Mouse (Mus musculus): ENCODE measurements around the gene 1500011B03Rik. TPM values are rescaled to one million over a fixed set of nuclear protein-coding genes. Genes with fewer than 3 reads are reported as not detected.
"Not testable (repeated sequence)": the region's sequence is repeated elsewhere in the genome, so short reads cannot be mapped to it uniquely, and the experiment has no call there.

1500011B03Rik gene
- polyA plus RNA-seq, 1 experiment from 2014 or later: 73.5 TPM

- not testable (repeated sequence) for H3K27ac ChIP-seq; H3K27me3 ChIP-seq; H3K4me2 ChIP-seq; H3K9me3 ChIP-seq; H3K4me3 ChIP-seq; ATAC-seq (ENCODE audit: insufficient number of reproducible peaks, low FRiP score, low TSS enrichment, low read depth); H3K36me3 ChIP-seq; H3K9ac ChIP-seq
- peaks cover 14% of the 10 kb centered on the region for H3K4me1 ChIP-seq
- WGBS: 49% methylated on average over 5 of the region's 5 CpGs
These were observed 17.2 kb upstream of the 1500011B03Rik start for GRCm38 (mm10) chr5:114840481-114840880.

- 60% methylated on average over 12 of the region's 12 CpGs for WGBS
- Histone ChIP-seq H3K9me3 (no peaks in the 10 kb centered on the region), H3K4me1 (0 out of 2 replicates have a peak, but pooled peaks cover under 1% of the 10 kb centered on the region), H3K9ac (no peak overlapping the region), H3K4me2 (no peak overlapping the region), H3K27ac (no peak overlapping the region), H3K4me3 (no peak overlapping the region), H3K36me3 (no peaks in the 10 kb centered on the region), H3K27me3 (no peaks in the 10 kb centered on the region)
- no peak for ATAC-seq (ENCODE audit: insufficient number of reproducible peaks, low FRiP score, low TSS enrichment, low read depth)
These were observed 13.6 kb upstream of the 1500011B03Rik start for GRCm38 (mm10) chr5:114836886-114837285.

- no peaks in the 10 kb centered on the region for H3K9me3 ChIP-seq
- no peak overlapping the region for H3K4me3 ChIP-seq
- H3K9ac ChIP-seq: no peak overlapping the region
- H3K27me3 ChIP-seq: no peaks in the 10 kb centered on the region
- 64% methylated on average over 3 of the region's 3 CpGs for WGBS
- no peak for ATAC-seq (ENCODE audit: insufficient number of reproducible peaks, low FRiP score, low TSS enrichment, low read depth)
- H3K36me3 ChIP-seq: no peaks in the 10 kb centered on the region
- peaks cover 9% of the 10 kb centered on the region for H3K4me1 ChIP-seq
- H3K4me2 ChIP-seq: no peak overlapping the region
- H3K27ac ChIP-seq: no peak overlapping the region
These were observed 6.5 kb upstream of the 1500011B03Rik start for GRCm38 (mm10) chr5:114829740-114830139.

- H3K36me3 ChIP-seq: no peaks in the 10 kb centered on the region
- no peaks in the 10 kb centered on the region for H3K9me3 ChIP-seq
- H3K27ac ChIP-seq: no peak overlapping the region
- H3K4me3 ChIP-seq: no peak overlapping the region
- no peak for ATAC-seq (ENCODE audit: insufficient number of reproducible peaks, low FRiP score, low TSS enrichment, low read depth)
- H3K4me2 ChIP-seq: no peak overlapping the region
- H3K9ac ChIP-seq: no peak overlapping the region
- no peaks in the 10 kb centered on the region for H3K27me3 ChIP-seq
- WGBS: 85% methylated on average over 12 of the region's 12 CpGs
- peaks cover 10% of the 10 kb centered on the region for H3K4me1 ChIP-seq
These were observed 4.2 kb upstream of the 1500011B03Rik start for GRCm38 (mm10) chr5:114827427-114827826.

GRCm38 (mm10) chr5:114825978-114826691 is 2.9 kb upstream of the 1500011B03Rik start:
- peaks cover 5% of the 10 kb centered on the region; the same call in 1 of the 2 replicates for H3K36me3 ChIP-seq
- WGBS: 9% methylated on average over 27 of the region's 27 CpGs
- H3K9ac ChIP-seq: no peak overlapping the region; the same call in 1 of the 2 replicates
- peak overlapping the region; percentile 41 for H3K4me3 ChIP-seq
- ATAC-seq (ENCODE audit: insufficient number of reproducible peaks, low FRiP score, low TSS enrichment, low read depth): peak; percentile 82
- H3K4me1 ChIP-seq: peaks cover 12% of the 10 kb centered on the region
- no peaks in the 10 kb centered on the region for H3K9me3 ChIP-seq
- no peaks in the 10 kb centered on the region for H3K27me3 ChIP-seq
- peak overlapping the region; percentile 63 for H3K4me2 ChIP-seq
- no peak overlapping the region for H3K27ac ChIP-seq

GRCm38 (mm10) chr5:114824197-114824596 is 929 bp upstream of the 1500011B03Rik start:
- Histone ChIP-seq H3K9ac (no peak overlapping the region), H3K4me3 (no peak overlapping the region), H3K4me1 (peaks cover 12% of the 10 kb centered on the region), H3K27me3 (no peaks in the 10 kb centered on the region), H3K27ac (no peak overlapping the region), H3K36me3 (peaks cover 9% of the 10 kb centered on the region), H3K4me2 (0 out of 2 replicates have a peak overlapping the region, but pooled peaks have one; percentile 24), H3K9me3 (no peaks in the 10 kb centered on the region)
- WGBS: 19% methylated on average over 9 of the region's 9 CpGs
- ATAC-seq (ENCODE audit: insufficient number of reproducible peaks, low FRiP score, low TSS enrichment, low read depth): no peak

GRCm38 (mm10) chr5:114818124-114818523 is 5.1 kb downstream of the 1500011B03Rik start:
- Histone ChIP-seq H3K4me1 (0 out of 2 replicates have a peak, but pooled peaks cover 3% of the 10 kb centered on the region), H3K9me3 (no peaks in the 10 kb centered on the region), H3K36me3 (peaks cover 9% of the 10 kb centered on the region), H3K4me3 (no peak overlapping the region), H3K27ac (no peak overlapping the region), H3K9ac (no peak overlapping the region), H3K4me2 (no peak overlapping the region), H3K27me3 (no peaks in the 10 kb centered on the region)
- 73% methylated on average over 11 of the region's 11 CpGs for WGBS
- ATAC-seq (ENCODE audit: insufficient number of reproducible peaks, low FRiP score, low TSS enrichment, low read depth): no peak

GRCm38 (mm10) chr5:114816599-114816998 is 6.7 kb downstream of the 1500011B03Rik start:
- Histone ChIP-seq H3K9me3 (no peaks in the 10 kb centered on the region), H3K9ac (no peak overlapping the region), H3K27me3 (no peaks in the 10 kb centered on the region), H3K27ac (no peak overlapping the region), H3K4me1 (peaks cover 7% of the 10 kb centered on the region), H3K36me3 (peaks cover 6% of the 10 kb centered on the region), H3K4me2 (no peak overlapping the region), H3K4me3 (no peak overlapping the region)
- 55% methylated on average over 6 of the region's 6 CpGs for WGBS
- ATAC-seq (ENCODE audit: insufficient number of reproducible peaks, low FRiP score, low TSS enrichment, low read depth): no peak

- H3K27ac ChIP-seq: peak overlapping the region; percentile 90
- H3K36me3 ChIP-seq: peaks cover 9% of the 10 kb centered on the region
- peak overlapping the region; percentile 72 for H3K9ac ChIP-seq
- H3K9me3 ChIP-seq: no peaks in the 10 kb centered on the region
- H3K4me1 ChIP-seq: peaks cover 14% of the 10 kb centered on the region
- H3K4me3 ChIP-seq: peak overlapping the region; percentile 94
- H3K27me3 ChIP-seq: no peaks in the 10 kb centered on the region
- H3K4me2 ChIP-seq: peak overlapping the region; percentile 60
- WGBS: under 1% methylated on average over 50 of the region's 50 CpGs
- peak; percentile 90 for ATAC-seq (ENCODE audit: insufficient number of reproducible peaks, low FRiP score, low TSS enrichment, low read depth)
These were observed 9.6 kb downstream of the 1500011B03Rik start for GRCm38 (mm10) chr5:114813525-114814181.

GRCm38 (mm10) chr5:114809826-114810225 is 13.4 kb downstream of the 1500011B03Rik start:
- Histone ChIP-seq H3K9ac (no peak overlapping the region), H3K4me2 (no peak overlapping the region), H3K36me3 (peaks cover 27% of the 10 kb centered on the region), H3K27me3 (no peaks in the 10 kb centered on the region), H3K27ac (no peak overlapping the region), H3K9me3 (no peaks in the 10 kb centered on the region), H3K4me3 (no peak overlapping the region), H3K4me1 (peaks cover 40% of the 10 kb centered on the region)
- no peak for ATAC-seq (ENCODE audit: insufficient number of reproducible peaks, low FRiP score, low TSS enrichment, low read depth)
- 93% methylated on average over 5 of the region's 5 CpGs for WGBS

GRCm38 (mm10) chr5:114809181-114809756 is 14.0 kb downstream of the 1500011B03Rik start:
- WGBS: 77% methylated on average over 10 of the region's 10 CpGs
- no peaks in the 10 kb centered on the region for H3K27me3 ChIP-seq
- H3K9me3 ChIP-seq: no peaks in the 10 kb centered on the region
- peaks cover 40% of the 10 kb centered on the region for H3K4me1 ChIP-seq
- H3K27ac ChIP-seq: no peak overlapping the region
- no peak for ATAC-seq (ENCODE audit: insufficient number of reproducible peaks, low FRiP score, low TSS enrichment, low read depth)
- no peak overlapping the region for H3K4me2 ChIP-seq
- peaks cover 32% of the 10 kb centered on the region for H3K36me3 ChIP-seq
- no peak overlapping the region for H3K9ac ChIP-seq
- H3K4me3 ChIP-seq: no peak overlapping the region

- 67% methylated on average over 8 of the region's 8 CpGs for WGBS
- H3K9ac ChIP-seq: no peak overlapping the region
- no peak overlapping the region for H3K4me3 ChIP-seq
- H3K36me3 ChIP-seq: peaks cover 41% of the 10 kb centered on the region
- no peak overlapping the region; the same call in 1 of the 2 replicates for H3K27ac ChIP-seq
- H3K4me2 ChIP-seq: no peak overlapping the region
- ATAC-seq (ENCODE audit: insufficient number of reproducible peaks, low FRiP score, low TSS enrichment, low read depth): no peak
- no peaks in the 10 kb centered on the region for H3K27me3 ChIP-seq
- H3K4me1 ChIP-seq: peaks cover 40% of the 10 kb centered on the region
- H3K9me3 ChIP-seq: no peaks in the 10 kb centered on the region
These were observed 14.9 kb downstream of the 1500011B03Rik start for GRCm38 (mm10) chr5:114808385-114808784.

Measured in limb, embryonic 15.5 days (tissue).